Mouse (Mus musculus) lung, postnatal 25 days (tissue): Measurements from ENCODE around the gene Evi2.

Experiments
- DNase-seq: peaks from one replicate; pipeline ENCODE4 v3.0.0; 2022; ENCODE audit warnings: low spot score

Evi2 gene

DNA sequence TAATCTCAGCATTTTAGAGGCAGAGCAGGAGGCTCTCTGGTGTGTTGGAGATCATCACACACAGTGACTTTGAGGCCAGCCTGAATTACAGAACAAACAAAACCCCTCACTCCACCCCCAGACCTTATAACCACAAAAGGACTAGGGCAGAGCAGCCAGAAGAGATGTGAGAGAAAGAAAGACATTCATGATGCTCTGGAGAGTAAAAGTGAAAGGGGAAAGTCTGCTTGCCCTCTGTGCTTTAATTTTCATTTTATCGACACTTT is 6.1 kb downstream of the Evi2 start:
- no peak for DNase-seq

DNA sequence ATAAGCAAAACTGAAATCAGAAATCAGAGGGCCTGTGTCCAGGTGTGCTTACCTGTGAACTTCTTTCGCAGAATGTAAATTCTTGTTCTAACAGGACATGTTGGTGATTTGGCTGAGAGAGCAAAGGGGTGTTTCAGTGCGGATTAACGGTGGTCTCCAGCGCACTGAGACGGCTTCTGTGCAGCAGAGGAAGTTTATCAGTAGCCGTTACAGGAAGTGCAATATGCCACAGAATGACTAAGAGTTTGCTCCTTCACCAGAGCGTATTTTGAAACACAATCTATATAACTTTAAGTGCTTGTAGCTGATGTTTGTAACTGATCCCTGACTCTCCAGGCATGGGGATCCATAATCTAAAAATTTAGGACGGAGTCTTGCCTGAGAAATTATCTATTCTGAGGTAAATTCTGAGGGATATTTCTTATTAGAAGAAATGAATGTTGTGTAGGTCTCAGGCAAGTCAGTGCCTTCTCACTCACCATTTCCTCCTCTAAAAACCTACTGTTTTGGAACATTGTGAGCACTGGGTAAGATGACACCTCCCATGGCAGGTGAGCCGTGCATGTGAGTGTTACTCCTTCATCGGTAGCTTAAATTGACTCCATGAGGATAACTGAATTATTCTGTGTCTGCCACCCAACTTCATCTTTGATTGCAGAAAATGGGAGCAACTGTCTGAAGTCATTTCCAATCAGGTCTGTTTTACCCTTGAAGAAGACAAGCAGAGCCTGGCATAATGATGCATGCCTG is 6.7 kb downstream of the Evi2 start, which contains the start of gene Evi2b:
TSS of gene Evi2b (minus strand) at position 203 of the 750 bp plus-strand sequence.
- DNase-seq, result no peak

DNA sequence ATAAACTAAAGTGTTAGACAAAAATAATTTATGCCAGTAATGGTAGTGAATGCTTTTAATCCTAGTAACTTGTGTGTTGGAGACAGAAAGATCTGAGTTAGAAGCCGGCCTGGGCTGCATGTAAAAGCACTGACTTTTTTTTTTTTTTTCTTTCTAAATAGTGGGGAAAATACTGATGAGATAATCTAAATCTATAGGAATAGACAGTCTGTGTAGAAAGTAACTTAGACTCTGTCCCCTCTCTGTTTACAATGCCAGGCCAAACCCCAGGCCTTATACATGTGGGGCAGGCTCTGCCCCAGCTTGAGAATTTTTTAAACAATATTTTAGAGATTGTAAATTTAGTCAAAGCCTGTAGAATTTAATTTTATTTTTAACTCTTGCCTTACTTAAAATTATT is 7.4 kb downstream of the Evi2 start:
- DNase-seq, result no peak

DNA sequence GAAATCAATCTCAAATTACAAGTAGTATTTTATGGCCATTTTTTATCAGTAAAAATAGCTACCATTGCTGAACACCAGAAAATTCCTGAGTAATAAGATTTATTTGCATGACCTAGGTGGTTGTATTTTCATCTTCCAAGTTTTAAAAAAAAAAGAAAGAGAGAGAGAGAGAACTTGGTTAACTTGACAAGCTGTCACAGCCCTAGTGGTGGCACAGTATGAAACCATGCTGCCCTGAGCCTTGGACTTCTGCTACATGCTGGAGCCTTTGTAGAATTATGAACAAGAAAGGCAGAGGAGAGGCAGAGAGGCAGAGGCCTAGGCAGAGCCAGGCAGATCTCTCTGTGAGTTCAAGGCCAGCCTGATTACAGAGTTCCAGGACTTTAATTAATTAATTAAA is 8.5 kb downstream of the Evi2 start:
- no peak for DNase-seq

DNA sequence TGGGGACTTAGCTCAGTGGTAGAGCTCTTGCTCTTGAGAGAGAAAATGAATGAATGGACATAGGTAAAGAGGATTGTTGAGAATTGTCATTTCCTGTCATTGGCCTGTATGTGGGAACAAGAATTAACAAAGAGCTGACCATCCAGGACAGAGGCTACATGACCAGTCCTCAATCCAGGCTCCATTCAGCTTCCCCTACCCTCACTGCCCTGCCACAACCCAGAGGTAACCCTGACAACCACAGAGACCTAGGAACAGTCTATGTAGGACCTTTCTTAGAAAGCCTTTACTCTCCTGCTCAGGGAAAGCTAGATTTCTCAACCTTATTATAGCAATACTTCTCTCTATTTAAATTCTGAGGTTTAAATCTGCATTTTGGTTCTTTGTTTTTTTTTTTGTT is 9.6 kb downstream of the Evi2 start:
- no peak for DNase-seq

DNA sequence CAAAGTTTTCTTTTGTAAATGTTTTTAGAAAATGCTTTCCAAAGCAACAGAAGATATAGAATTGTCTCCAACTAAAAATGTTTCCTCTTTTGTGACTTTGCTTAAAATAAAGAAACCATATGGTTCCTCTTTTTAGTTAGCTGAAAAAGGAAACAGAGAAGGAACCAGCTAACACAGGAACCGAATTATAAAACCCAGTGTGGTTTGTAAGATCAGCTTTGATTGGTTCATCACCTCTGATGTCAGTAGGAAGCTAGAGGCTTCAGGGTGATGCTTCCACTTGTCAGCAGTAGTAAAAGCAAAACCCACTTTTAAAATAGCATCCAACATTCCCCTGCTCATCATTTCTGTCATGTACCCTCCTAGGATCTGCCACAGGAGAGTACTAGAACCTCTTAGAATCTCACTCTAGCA is 10.5 kb downstream of the Evi2 start:
- peak; percentile 72 for DNase-seq

DNA sequence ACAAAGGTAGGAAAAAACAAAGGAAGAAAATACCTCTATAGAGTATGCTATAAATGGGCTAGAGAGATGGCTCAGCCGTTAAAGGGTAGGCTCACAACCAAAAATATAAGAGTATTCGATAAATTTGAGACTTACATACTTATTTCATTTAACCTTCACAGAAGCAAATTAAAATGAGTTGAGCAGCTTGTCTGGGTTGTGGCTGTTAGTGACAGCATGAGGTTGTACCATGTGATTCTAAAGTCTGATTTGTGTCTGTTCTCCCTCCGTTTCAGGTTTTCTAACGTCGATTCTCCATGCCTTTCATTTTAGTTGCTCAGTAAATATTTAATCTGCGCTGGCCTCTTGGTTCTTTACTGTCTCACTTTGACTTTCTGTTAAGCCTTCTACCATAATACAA is 11.1 kb downstream of the Evi2 start:
- DNase-seq, result no peak

DNA sequence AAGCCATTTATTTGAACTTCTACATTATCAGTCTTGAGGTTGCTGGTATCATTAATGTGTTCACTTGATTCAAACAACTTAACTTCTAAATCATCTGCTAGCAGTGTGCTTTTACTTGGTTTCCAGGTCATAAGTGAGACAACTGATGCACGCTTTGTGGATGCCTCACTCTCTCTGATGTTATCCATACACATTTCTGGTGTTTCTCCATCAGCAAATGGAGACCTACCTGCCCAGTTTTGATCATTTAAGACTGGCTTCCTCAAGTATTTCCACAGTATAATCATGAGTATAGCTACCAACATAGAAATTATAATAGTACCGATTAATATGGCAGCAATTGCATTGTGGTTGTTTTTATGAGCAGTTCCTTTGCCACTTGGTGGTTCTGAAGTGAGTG is 14.6 kb downstream of the Evi2 start:
- no peak for DNase-seq

DNA sequence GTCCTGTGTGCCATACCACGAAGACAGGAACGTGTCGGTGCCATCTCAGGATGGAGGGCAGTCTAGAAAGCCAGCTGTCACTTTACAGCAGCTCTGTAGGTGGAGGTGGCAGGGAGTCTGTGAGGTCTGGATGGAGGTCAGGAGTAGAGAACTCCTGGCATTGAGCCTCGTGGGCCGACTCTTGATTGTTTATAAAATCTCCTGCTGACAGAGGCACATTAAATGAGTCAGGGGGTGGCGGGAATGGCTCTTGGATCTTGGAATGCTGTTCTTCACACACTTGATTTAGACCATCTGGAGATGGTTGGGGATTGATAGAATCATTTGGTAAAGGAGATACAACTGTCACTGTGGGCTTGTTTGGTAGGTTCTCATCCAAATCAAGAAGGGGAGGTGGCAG is 15.1 kb downstream of the Evi2 start:
- no peak for DNase-seq

DNA sequence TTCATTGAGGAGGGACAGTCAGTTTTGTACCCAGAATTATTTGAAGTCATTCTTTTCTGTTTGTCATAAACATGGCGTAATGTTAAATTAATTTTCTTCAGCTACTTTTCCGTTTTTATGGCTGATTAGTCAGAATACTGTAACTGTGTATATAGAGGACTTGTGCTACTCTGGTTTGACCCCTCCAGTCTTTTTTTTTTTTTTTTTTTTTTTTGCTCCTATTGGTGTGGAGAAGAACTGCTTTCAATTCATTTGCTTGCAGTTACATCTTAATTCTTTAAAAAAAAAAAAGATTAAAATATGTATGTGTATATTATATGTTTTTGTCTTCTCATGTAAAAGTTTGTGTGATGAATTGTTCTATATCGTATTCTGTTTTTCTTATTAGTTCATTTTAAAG is 18.4 kb downstream of the Evi2 start:
- DNase-seq, result no peak

DNA sequence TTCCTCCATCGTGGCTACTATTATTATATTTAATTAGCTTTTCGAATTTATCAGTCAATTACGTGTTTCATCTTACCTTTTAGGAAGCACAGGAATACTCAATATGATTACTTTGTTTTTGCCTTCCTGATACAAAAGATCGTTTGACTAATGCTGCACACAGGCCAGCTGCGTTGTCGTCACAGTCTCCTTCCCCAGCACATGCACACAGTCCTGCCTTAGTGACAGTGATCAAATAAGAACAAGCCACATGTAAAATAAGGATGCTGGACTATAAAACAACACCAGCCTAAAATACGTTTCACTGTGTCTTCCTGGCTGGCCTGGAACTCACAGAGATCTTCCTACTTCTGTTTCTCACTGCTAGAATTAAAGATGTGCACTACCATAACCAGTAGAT is 25.9 kb downstream of the Evi2 start:
- no peak for DNase-seq

DNA sequence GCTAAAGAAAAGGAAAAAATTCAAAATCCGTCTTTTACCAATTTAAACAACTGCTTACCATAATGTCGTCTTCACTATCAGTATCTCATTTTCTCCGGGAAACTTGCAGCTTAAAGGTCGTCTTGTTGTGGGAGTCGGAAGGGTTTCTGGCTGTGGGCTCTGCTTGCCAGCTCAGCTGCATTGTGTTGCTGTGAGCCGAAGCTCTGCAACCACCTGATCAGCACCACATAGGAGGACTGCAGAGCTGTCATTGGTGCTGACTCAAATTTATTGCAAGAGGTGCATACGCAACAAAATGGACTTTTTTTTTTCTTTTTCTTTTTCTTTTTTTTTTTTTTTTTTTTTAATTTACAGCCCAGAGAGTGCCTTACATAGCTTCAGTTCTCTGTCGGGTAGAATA is 26.5 kb downstream of the Evi2 start, which contains the start of gene Omg:
TSS of gene Omg (minus strand) at position 240 of the 400 bp plus-strand sequence.
- DNase-seq, result no peak

DNA sequence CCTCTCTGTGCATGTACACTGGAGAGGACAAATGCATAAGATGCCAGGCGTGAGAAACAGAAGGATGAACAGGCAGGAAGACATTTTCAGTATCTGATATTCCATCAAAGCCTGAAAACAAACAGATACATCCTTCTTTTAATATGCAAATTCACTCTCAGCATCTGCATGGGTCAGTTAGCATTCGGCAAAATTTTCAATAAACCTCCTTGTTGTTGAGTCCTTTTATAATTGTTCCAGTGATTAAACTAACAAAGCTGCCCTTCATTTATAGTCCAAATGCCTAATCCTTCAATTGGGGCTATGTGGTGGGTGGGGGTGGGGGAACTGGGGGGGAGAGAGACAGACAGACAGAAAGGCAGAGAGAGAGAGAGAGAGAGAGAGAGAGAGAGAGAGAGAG is 27.5 kb downstream of the Evi2 start:
- DNase-seq, result no peak

DNA sequence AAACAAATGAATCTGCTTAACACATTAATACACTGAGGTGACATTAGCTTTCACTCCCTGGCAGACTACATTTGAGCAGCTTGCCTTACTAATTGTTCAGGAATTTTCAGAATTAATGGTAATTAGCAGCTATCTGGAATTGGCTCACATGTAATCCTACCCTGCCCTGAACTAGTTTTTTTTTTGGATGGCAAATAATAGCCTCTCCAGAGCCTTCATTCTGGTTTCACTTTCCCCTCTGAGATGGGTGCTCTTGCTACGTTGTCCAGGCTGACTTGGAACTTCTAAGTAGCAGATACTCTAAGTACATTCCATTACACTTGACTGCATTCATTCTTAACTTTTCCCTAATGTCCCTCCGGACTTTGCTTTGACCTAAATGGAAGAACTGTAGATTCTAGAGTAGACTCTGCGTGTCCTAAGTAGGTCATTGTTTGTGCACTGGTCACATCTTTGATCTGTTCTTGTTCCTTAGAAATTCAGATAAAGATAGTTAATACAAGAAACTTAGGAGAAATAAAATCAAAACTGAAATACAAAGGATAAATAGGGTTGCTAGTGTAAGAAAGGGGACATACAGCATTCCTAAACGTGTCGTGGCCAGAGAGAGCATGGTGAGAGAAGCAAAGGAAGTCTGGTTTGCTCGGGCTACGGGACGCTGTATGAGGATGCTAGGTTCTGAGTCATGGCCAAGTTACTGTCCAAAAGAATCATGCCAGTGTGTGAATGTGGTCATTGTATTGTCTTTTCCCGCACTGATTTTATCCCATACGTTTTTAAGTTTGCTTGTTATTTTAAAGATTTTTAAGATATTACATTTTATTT is 35.2 kb downstream of the Evi2 start:
- DNase-seq, result peak; percentile 22

DNA sequence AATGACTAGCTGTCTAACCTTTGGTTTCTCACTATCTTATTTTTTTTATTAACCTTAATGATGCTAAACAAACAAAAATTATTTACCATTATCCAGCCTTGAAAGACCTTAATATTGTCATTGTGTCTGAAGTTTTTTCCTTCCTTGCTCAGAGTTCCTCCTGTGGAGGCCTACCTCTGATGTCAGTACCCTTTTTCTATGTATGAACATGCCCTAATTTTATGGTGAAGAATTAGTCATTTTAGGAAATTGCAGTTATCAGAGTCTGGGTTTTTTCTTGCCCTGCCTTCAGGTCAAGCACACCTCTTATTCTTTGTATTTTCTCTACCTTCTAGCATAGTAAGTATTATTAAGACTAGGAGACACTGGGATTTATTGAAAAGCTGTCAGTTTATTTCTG is 45.7 kb downstream of the Evi2 start:
- no peak for DNase-seq

DNA sequence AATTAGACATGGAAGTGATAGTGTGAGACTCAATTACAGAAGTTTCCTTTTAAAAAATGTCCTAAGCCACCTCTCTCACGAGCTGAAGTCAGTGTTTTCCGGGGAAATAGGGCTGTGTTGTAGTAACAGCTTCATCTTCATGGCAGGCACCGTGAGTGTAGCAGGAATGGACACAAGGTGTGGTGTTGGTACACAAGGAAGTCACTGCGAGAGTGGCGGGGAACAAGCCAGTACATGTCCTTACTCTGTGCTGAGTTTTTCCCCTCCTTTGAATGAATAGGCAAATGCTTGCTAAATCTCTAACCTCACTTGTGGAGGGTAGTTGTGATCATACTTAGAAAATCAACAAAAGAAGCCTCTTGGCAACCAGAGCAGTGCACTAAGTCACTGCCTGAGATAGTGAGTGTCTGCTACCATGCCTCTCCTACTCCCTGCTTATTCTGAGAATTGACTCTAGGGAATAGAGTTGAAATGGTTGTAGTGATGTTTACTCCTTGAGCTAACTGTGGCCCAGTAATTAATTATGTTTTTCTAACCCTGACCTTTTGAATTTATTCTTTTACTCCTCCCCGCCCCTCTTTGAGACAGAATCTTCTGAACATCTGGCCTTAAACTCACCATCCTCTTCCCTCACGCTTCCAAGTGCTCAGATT is 46.4 kb downstream of the Evi2 start:
- no peak for DNase-seq

DNA sequence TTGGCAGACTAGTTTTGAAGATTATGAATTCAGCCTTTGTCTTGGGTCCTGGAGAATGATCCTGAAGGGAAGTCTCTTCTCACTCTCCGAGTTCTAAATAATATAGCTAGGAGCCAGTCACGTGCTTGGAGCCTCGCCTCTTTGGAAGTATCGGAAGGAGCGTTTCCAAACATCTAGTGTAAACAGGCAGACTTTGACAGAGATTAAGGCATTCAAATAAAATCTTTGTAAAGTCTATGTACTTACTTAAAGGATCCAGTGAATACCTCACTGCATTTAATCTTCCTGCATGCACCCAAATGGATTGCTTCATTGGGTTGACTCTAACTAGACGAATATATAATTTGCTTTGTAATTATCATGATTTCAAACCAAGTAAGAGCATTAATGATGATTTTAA is 47.0 kb downstream of the Evi2 start:
- DNase-seq, result no peak

DNA sequence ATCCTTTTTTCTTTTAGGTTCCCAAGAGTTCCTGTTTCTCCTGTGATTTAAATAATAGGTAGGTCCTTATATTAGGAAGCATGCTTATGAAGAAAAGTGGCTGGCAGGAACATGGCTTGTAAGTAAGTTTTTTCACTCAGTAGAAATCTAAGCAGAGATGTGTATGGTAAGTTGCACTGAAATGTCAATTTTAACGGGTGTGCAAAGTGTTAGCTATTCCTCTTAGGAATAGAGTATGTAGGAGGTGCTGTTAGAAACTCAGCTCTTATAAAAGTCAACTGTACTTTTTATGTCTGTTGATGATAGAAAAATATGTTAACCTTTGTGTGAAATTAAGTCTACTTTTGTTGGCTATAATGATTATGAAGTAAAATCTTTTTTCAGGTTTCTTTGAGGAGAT is 62.3 kb downstream of the Evi2 start:
- DNase-seq, result no peak
